ENCODE assay signal across 20 mouse cellular contexts in the genomic region with DNA sequence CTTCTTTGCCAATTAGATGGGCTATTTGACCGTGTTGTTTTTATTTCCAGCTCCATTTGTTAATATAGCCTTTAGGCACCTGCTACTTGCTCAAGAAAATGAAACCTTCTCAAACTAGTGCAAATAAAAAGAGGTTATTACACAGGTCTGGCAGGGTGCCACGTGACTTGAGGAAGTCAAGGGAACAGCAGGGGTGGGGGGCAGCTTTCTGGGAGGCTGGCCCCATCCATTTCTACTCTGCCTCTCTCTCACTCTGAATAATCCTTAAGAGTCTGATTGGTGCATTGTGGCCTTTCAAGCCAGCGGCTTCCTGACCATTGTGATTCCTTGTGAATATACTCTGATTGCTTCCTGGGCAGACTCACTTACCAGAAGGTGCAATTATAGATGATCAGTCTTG.
DNase-seq lines count a peak whose midpoint lies in the region; ATAC-seq lines count a peak whose summit lies in the region.
"Had no signal": no experiment of that assay in that cellular context is flagged by ENCODE, and none has a peak within 500 bp of the region (broad histone marks: within the 10 kb centered on the region; RNA-seq: fewer than 3 reads in every experiment).

No protein-coding gene starts in this region.

- 12% methylated on average over 3 of the region's 3 CpGs for WGBS in forebrain, embryonic 12.5 days
- WGBS in forebrain, embryonic 15.5 days: 4% methylated on average over 3 of the region's 3 CpGs

- no peaks in the 10 kb centered on the region for H3K27me3 ChIP-seq in forebrain, embryonic 12.5 days
- no peaks in the 10 kb centered on the region for H3K27me3 ChIP-seq in forebrain, embryonic 15.5 days
- H3K27me3 ChIP-seq: embryonic facial prominence, embryonic 13.5 days; liver, embryonic 15.5 days; megakaryocyte, embryonic 14.5 days had no signal

- peaks cover 60% of the 10 kb centered on the region for H3K4me1 ChIP-seq in forebrain, embryonic 12.5 days
- H3K4me1 ChIP-seq in forebrain, embryonic 15.5 days: peaks cover 32% of the 10 kb centered on the region
- H3K4me1 ChIP-seq: liver, embryonic 15.5 days; megakaryocyte, embryonic 14.5 days had no signal

- no peak overlapping the region for H3K4me2 ChIP-seq in forebrain, embryonic 12.5 days
- H3K4me2 ChIP-seq in forebrain, embryonic 15.5 days (replicated peaks): no peak overlapping the region
- H3K4me2 ChIP-seq: embryonic facial prominence, embryonic 13.5 days; heart, embryonic 11.5 days; liver, embryonic 15.5 days had no signal

- peak; percentile 17; the same call in 1 of the 2 replicates for ATAC-seq in forebrain, embryonic 12.5 days (ENCODE audit: low FRiP score)
- ATAC-seq in forebrain, embryonic 15.5 days (replicated peaks): no peak

- no peaks in the 10 kb centered on the region for H3K36me3 ChIP-seq in forebrain, embryonic 12.5 days (replicated peaks)
- H3K36me3 ChIP-seq in forebrain, embryonic 15.5 days: no peaks in the 10 kb centered on the region
- H3K36me3 ChIP-seq: embryonic facial prominence, embryonic 13.5 days; liver, embryonic 15.5 days had no signal

- H3K4me3 ChIP-seq in forebrain, embryonic 12.5 days (replicated peaks): no peak overlapping the region
- no peak overlapping the region for H3K4me3 ChIP-seq in forebrain, embryonic 15.5 days
- H3K4me3 ChIP-seq: embryonic facial prominence, embryonic 13.5 days; liver, embryonic 15.5 days; megakaryocyte, embryonic 14.5 days had no signal

- no peaks in the 10 kb centered on the region for H3K9me3 ChIP-seq in forebrain, embryonic 12.5 days
- H3K9me3 ChIP-seq in forebrain, embryonic 15.5 days: no peaks in the 10 kb centered on the region
- H3K9me3 ChIP-seq: embryonic facial prominence, embryonic 13.5 days; liver, embryonic 15.5 days; megakaryocyte, embryonic 14.5 days had no signal

- H3K9ac ChIP-seq in forebrain, embryonic 12.5 days: no peak overlapping the region
- H3K9ac ChIP-seq in forebrain, embryonic 15.5 days (replicated peaks): no peak overlapping the region
- H3K9ac ChIP-seq: embryonic facial prominence, embryonic 13.5 days; liver, embryonic 15.5 days had no signal

- peak overlapping the region; percentile 50; the same call in 1 of the 2 replicates for H3K27ac ChIP-seq in forebrain, embryonic 12.5 days
- no peak overlapping the region for H3K27ac ChIP-seq in forebrain, embryonic 15.5 days (replicated peaks)
- H3K27ac ChIP-seq: embryonic facial prominence, embryonic 13.5 days; liver, embryonic 15.5 days had no signal

- peak; percentile 18 for DNase-seq in kidney, postnatal 14 days
- no peak for DNase-seq in kidney, adult 8-10 months
- DNase-seq in right cerebral cortex, postnatal 4 days: peak; percentile 27
- no peak for DNase-seq in right cerebral cortex, postnatal 10 days (ENCODE audit: low spot score in 2 of 2)
- DNase-seq in lung, postnatal 36 days: peak; percentile 45
- DNase-seq in c-Kit-positive CD71-positive TER-119-positive erythroid progenitor cells, embryonic 14.5 days (ENCODE audit: low spot score): no peak
- DNase-seq: B cell, adult 2 months; cerebellum, adult 18-20 months; gastrocnemius, postnatal 25 days; heart, postnatal 4 days; kidney, adult 11 months; layer of hippocampus, postnatal 36 days; right cerebral cortex, postnatal 14 days; thymus, adult 18-20 months had no signal

Comparison
In these comparisons a context has a peak if more than half of its experiments do, and no peak if none do; other contexts are left out.
1. DNase-seq: peak in kidney, postnatal 14 days (single experiment), right cerebral cortex, postnatal 4 days (single experiment) and lung, postnatal 36 days (single experiment); none in kidney, adult 8-10 months (0 of 2), right cerebral cortex, postnatal 10 days (0 of 2) and c-Kit-positive CD71-positive TER-119-positive erythroid progenitor cells, embryonic 14.5 days (single experiment).